Mouse (Mus musculus) hindbrain, embryonic 13.5 days (tissue): ENCODE results near the gene Psme3. TPM values are rescaled to one million over a fixed set of nuclear protein-coding genes. Genes with fewer than 3 reads are reported as not detected.

ENCODE experiments used
- ATAC-seq: fragments of 200-750 bp; cut with Nextera tagmentation; 2 replicates; pipeline ENCODE4 v1.8.0; 2017; ENCODE audit warnings: moderate TSS enrichment; ENCODE audit not compliant: low FRiP score
- H3K27ac ChIP-seq: fragments of 300-500 bp; sonication (generic); 2 replicates; pipeline ENCODE4 v1.5.1; 2015; ENCODE audit warnings: inconsistent platforms, mild to moderate bottlenecking, moderate library complexity
- H3K27me3 ChIP-seq: fragments of 300-500 bp; sonication (generic); 2 replicates; pipeline ENCODE4 v1.6.1; 2015; ENCODE audit warnings: mild to moderate bottlenecking, inconsistent platforms
- H3K36me3 ChIP-seq: fragments of 300-500 bp; sonication (generic); 2 replicates; pipeline ENCODE4 v1.6.1; 2015; ENCODE audit warnings: mild to moderate bottlenecking, inconsistent platforms
- H3K4me1 ChIP-seq: fragments of 300-500 bp; sonication (generic); replicated peaks from 2 replicates; pipeline ENCODE4 v1.6.1; 2015; ENCODE audit warnings: inconsistent platforms
- H3K4me2 ChIP-seq: fragments of 300-500 bp; sonication (generic); 2 replicates; pipeline ENCODE4 v1.6.1; 2015; ENCODE audit warnings: inconsistent platforms, mild to moderate bottlenecking, moderate library complexity
- H3K4me3 ChIP-seq: fragments of 300-500 bp; sonication (generic); 2 replicates; pipeline ENCODE4 v1.5.1; 2015; ENCODE audit warnings: mild to moderate bottlenecking, inconsistent platforms
- H3K9ac ChIP-seq: fragments of 300-500 bp; sonication (generic); 2 replicates; pipeline ENCODE4 v1.6.1; 2015; ENCODE audit warnings: mild to moderate bottlenecking, inconsistent platforms
- H3K9me3 ChIP-seq: fragments of 300-500 bp; sonication (generic); 2 replicates; pipeline ENCODE4 v1.6.1; 2016; ENCODE audit warnings: inconsistent platforms
- WGBS: fragments of 180-500 bp; shearing (Covaris S2); methylation state at CpG from one replicate; pipeline ENCODE4 v1.1.7; 2015; 5-methylcytosine and 5-hydroxymethylcytosine counted together
- microRNA-seq: library from miRNA; unstranded; fragments of <30 nt; microRNA quantifications from one replicate; pipeline ENCODE4, GENCODE M21; 2016
- polyA plus RNA-seq: library from polyadenylated mRNA; unstranded; fragments of >200 nt; fragmentation: Nextera tagmentation; extraction: Ambion mirVana; gene quantifications from 2 replicates; pipeline ENCODE4 v1.2.1, GENCODE M21; 2015

Gene Psme3
- polyA plus RNA-seq, 1 experiment from 2014 or later, result 122 TPM

DNA sequence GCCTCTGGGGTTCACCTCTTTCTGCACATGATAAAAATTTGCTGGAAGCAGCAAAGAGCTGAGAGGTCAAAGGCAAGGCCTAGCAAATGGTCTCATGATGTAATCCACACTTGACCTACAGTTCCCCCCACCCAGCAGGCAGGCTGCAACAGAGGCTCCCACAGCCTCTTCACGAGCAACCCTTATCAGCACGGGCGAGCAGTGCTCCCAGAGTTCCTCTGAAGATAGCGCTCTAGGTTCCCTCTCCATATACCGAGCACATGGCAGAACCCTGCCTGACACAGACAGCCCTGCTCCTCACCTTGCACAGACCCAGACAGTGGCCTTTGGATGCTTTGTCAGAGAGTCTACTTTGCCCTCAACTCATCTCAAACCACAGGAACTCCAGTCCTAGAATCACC is 48.5 kb downstream of the Psme3 start:
- WGBS, result 82% methylated on average over 5 of the region's 5 CpGs
- Histone ChIP-seq H3K9me3 (no peaks in the 10 kb centered on the region), H3K9ac (no peak overlapping the region), H3K27ac (no peak overlapping the region), H3K36me3 (no peaks in the 10 kb centered on the region), H3K4me2 (no peak overlapping the region), H3K27me3 (no peaks in the 10 kb centered on the region), H3K4me3 (no peak overlapping the region), H3K4me1 (no peaks in the 10 kb centered on the region)
- ATAC-seq, result no peak

GRCm38 (mm10) chr11:101367326-101367935 is 51.4 kb downstream of the Psme3 start, which contains the start of gene G6pc:
TSS of gene G6pc (plus strand) at chr11:101367561.
- ATAC-seq, result no peak
- Histone ChIP-seq H3K9ac (no peak within 1 kb of the TSS), H3K4me2 (no peak within 1 kb of the TSS), H3K4me3 (no peak within 1 kb of the TSS), H3K4me1 (no peaks in the 10 kb centered on the region), H3K27me3 (no peaks in the 10 kb centered on the region), H3K36me3 (no peaks in the 10 kb centered on the region), H3K9me3 (no peaks in the 10 kb centered on the region), H3K27ac (no peak within 1 kb of the TSS)
- 91% methylated on average over 8 of the region's 8 CpGs for WGBS

DNA sequence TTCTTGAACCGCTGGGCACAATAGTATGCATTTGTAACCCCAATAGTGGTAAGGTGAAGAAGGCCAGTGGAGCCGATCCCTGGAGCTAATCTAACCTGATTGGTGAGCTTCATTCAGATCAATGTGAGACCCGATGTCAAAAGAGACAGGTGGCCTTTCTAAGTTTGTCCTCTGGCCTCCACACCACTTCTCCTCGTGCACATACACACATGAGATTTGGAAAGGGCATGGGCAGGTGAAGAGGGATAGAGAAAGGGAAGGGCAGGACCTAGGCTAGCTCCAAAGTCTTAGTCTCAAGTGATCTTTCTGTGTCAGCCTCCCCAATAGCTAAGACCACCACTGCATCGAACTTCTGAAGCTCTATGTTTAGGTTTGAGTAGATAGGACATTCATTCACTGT is 54.1 kb downstream of the Psme3 start:
- H3K27me3 ChIP-seq, result no peaks in the 10 kb centered on the region
- H3K27ac ChIP-seq, result no peak overlapping the region
- H3K4me3 ChIP-seq, result no peak overlapping the region
- no peaks in the 10 kb centered on the region for H3K36me3 ChIP-seq
- H3K4me2 ChIP-seq, result no peak overlapping the region
- no peaks in the 10 kb centered on the region for H3K9me3 ChIP-seq
- no peak overlapping the region for H3K9ac ChIP-seq
- H3K4me1 ChIP-seq, result no peaks in the 10 kb centered on the region
- 82% methylated on average over 5 of the region's 5 CpGs for WGBS
- ATAC-seq, result no peak

Small RNA genes within 50 kb of the gene (microRNA-seq; reads per million reads assigned to microRNA genes)
- not detected for gene Gm25593

Other genes with a start within 250 kb of the Psme3 start
- 10.7 and 11.3 TPM in 2 replicates for gene Naglu, start 246.2 kb upstream of the Psme3 start, polyA plus RNA-seq
- gene Hsd17b1, start 237.8 kb upstream of the Psme3 start, polyA plus RNA-seq, result 0.49 TPM in 1 of 2 replicates, not detected in the other
- gene Coasy, start 233.6 kb upstream of the Psme3 start, polyA plus RNA-seq, result 41.9 and 44.1 TPM in 2 replicates
- gene Mlx, start 228.9 kb upstream of the Psme3 start, polyA plus RNA-seq, result 88.1 and 91.0 TPM in 2 replicates
- gene Psmc3ip, start 220.8 kb upstream of the Psme3 start, polyA plus RNA-seq, result 23.4 and 26.3 TPM in 2 replicates
- 25.1 and 27.7 TPM in 2 replicates for gene Retreg3, start 196.3 kb upstream of the Psme3 start, polyA plus RNA-seq
- gene Tubg1, start 196.3 kb upstream of the Psme3 start, polyA plus RNA-seq, result 79.6 and 84.0 TPM in 2 replicates
- 34.6 and 38.2 TPM in 2 replicates for gene Tubg2, start 160.3 kb upstream of the Psme3 start, polyA plus RNA-seq
- gene Cntnap1, start 145.7 kb upstream of the Psme3 start, polyA plus RNA-seq, result 2.6 and 2.8 TPM in 2 replicates
- 8.7 and 10.2 TPM in 2 replicates for gene Plekhh3, start 144.9 kb upstream of the Psme3 start, polyA plus RNA-seq
- 0.13 and 0.18 TPM in 2 replicates for gene Ccr10, start 140.8 kb upstream of the Psme3 start, polyA plus RNA-seq
- gene Ezh1, start 89.8 kb upstream of the Psme3 start, polyA plus RNA-seq, result 20.4 and 20.7 TPM in 2 replicates
- 84.8 and 94.9 TPM in 2 replicates for gene Ramp2, start 70.2 kb upstream of the Psme3 start, polyA plus RNA-seq
- 110 and 115 TPM in 2 replicates for gene Vps25, start 62.5 kb upstream of the Psme3 start, polyA plus RNA-seq
- 7.0 and 7.7 TPM in 2 replicates for gene Wnk4, start 55.6 kb upstream of the Psme3 start, polyA plus RNA-seq
- gene Cntd1, start 37.2 kb upstream of the Psme3 start, polyA plus RNA-seq, result 1.3 TPM in 2 replicates
- gene Coa3, start 37.1 kb upstream of the Psme3 start, polyA plus RNA-seq, result 216 and 226 TPM in 2 replicates
- 166 and 188 TPM in 2 replicates for gene Becn1, start 13.9 kb upstream of the Psme3 start, polyA plus RNA-seq
- gene Aoc2, start 8.8 kb downstream of the Psme3 start, polyA plus RNA-seq, result 1.9 and 2.4 TPM in 2 replicates
- not detected in 2 replicates for gene Aoc3, start 14.4 kb downstream of the Psme3 start, polyA plus RNA-seq
- gene G6pc, start 51.3 kb downstream of the Psme3 start, polyA plus RNA-seq, result not detected in 2 replicates
- gene Aarsd1, start 101.4 kb downstream of the Psme3 start, polyA plus RNA-seq, result 91.5 and 96.2 TPM in 2 replicates
- gene Gm27029, start 108.6 kb downstream of the Psme3 start, polyA plus RNA-seq, result 4.8 and 8.0 TPM in 2 replicates
- gene Rundc1, start 108.9 kb downstream of the Psme3 start, polyA plus RNA-seq, result 28.6 and 29.8 TPM in 2 replicates
- gene Ptges3l, start 109.1 kb downstream of the Psme3 start, polyA plus RNA-seq, result 2.3 and 2.8 TPM in 2 replicates
- gene Rpl27, start 126.1 kb downstream of the Psme3 start, polyA plus RNA-seq, result 301 and 310 TPM in 2 replicates
- gene Ifi35, start 132.2 kb downstream of the Psme3 start, polyA plus RNA-seq, result 3.7 and 4.0 TPM in 2 replicates
- gene Rnd2, start 148.8 kb downstream of the Psme3 start, polyA plus RNA-seq, result 108 and 111 TPM in 2 replicates
- gene Vat1, start 150.0 kb downstream of the Psme3 start, polyA plus RNA-seq, result 92.1 and 96.6 TPM in 2 replicates
- gene Brca1, start 235.7 kb downstream of the Psme3 start, polyA plus RNA-seq, result 2.9 TPM in 2 replicates
- gene Nbr1, start 235.9 kb downstream of the Psme3 start, polyA plus RNA-seq, result 98.7 and 104 TPM in 2 replicates